Mouse (Mus musculus): Measurements from ENCODE around the gene Sumo1.

DNA sequence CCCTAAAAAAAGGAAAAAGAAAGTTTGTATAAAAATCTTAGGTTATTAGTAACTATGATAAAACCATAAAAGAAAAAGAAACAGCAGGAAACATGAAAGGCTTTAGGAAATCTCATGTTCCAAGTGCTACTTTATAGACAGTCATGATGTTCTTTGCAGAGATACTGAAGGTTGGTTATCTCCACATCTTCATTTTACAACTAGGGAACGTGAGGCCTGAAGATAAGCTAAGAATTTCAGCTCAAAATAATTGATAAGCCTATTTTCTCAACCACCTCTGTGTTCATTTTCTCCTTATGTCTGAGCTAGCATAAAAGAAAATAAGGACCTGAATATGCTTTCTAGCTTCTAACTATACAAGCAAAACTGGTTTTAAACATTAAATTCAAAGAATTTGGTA lies 28.1 kb downstream of the Sumo1 start:
- TF ChIP-seq GATA1 (IDR thresholded peaks at IDR 0.05; ENCODE audit: borderline replicate concordance, low read length) = no peak
- no peak for TF ChIP-seq FLI1 (IDR thresholded peaks at IDR 0.05; ENCODE audit: low read length)

Data from megakaryocyte, embryonic 14.5 days (primary cell).